Mouse (Mus musculus) stomach, postnatal 0 days (tissue): ENCODE measurements around the gene Ralgds. TPM values are rescaled to one million over a fixed set of nuclear protein-coding genes. Genes with fewer than 3 reads are reported as not detected.

Source experiments
- ATAC-seq: fragments of 200-750 bp; cut with Nextera tagmentation; 2 replicates; pipeline ENCODE4 v1.8.0; 2017; ENCODE audit not compliant: low FRiP score, low TSS enrichment
- DNase-seq: peaks from one replicate; pipeline ENCODE4 v3.0.0-alpha.2; 2016; ENCODE audit warnings: low spot score
- H3K27ac ChIP-seq: fragments of 300-500 bp; sonication (generic); replicated peaks from 2 replicates; pipeline ENCODE4 v1.5.1; 2014; ENCODE audit warnings: mild to moderate bottlenecking, control low read depth
- H3K27me3 ChIP-seq: fragments of 300-500 bp; sonication (generic); 2 replicates; pipeline ENCODE4 v1.6.1; 2014; ENCODE audit warnings: low read length; ENCODE audit not compliant: control insufficient read depth, insufficient read depth
- H3K36me3 ChIP-seq: fragments of 300-500 bp; sonication (generic); 2 replicates; pipeline ENCODE4 v1.6.1; 2014; ENCODE audit warnings: low read length, mixed read lengths; ENCODE audit not compliant: control insufficient read depth, insufficient read depth
- H3K4me1 ChIP-seq: fragments of 300-500 bp; sonication (generic); replicated peaks from 2 replicates; pipeline ENCODE4 v1.6.1; 2014; ENCODE audit warnings: antibody characterized with exemption; ENCODE audit not compliant: control insufficient read depth, insufficient read depth
- H3K4me2 ChIP-seq: fragments of 300-500 bp; sonication (generic); replicated peaks from 2 replicates; pipeline ENCODE4 v1.6.1; 2014; ENCODE audit warnings: low read depth, mild to moderate bottlenecking, control low read depth, moderate library complexity
- H3K4me3 ChIP-seq: fragments of 300-500 bp; sonication (generic); 2 replicates; pipeline ENCODE4 v1.5.1; 2014; ENCODE audit warnings: low read depth, low read length, control low read depth
- H3K9ac ChIP-seq: fragments of 300-500 bp; sonication (generic); 2 replicates; pipeline ENCODE4 v1.6.1; 2014; ENCODE audit warnings: mild to moderate bottlenecking, low read length, control low read depth, mixed read lengths
- H3K9me3 ChIP-seq: fragments of 300-500 bp; sonication (generic); 2 replicates; pipeline ENCODE4 v1.6.1; 2016; ENCODE audit warnings: low read length; ENCODE audit not compliant: control insufficient read depth
- CTCF ChIP-seq: IDR thresholded peaks from 2 replicates; pipeline ENCODE4 v1.5.1; 2016; ENCODE audit warnings: antibody characterized with exemption, low read depth, mild to moderate bottlenecking, moderate library complexity
- EP300 ChIP-seq: optimal IDR thresholded peaks from 2 replicates; pipeline ENCODE3; 2016; ENCODE audit warnings: antibody characterized with exemption
- WGBS: fragments of 180-500 bp; shearing (Covaris S2); extraction: QIAGEN DNeasy Blood & Tissue Kit; methylation state at CpG from one replicate; pipeline ENCODE4 v1.1.7; 2014; 5-methylcytosine and 5-hydroxymethylcytosine counted together
- polyA plus RNA-seq: library from polyadenylated mRNA; unstranded; fragments of >200 nt; fragmentation: Nextera tagmentation; extraction: Ambion mirVana; gene quantifications from 2 replicates; pipeline ENCODE4 v1.2.1, GENCODE M21; 2015

Gene Ralgds
- polyA plus RNA-seq, 1 experiment from 2014 or later = 23.9 TPM

- H3K9me3 ChIP-seq = no peaks in the 10 kb centered on the region
- ATAC-seq (0 out of 2 replicates have a peak, but pooled peaks have one; percentile 17), DNase-seq (no peak)
- H3K36me3 ChIP-seq = no peaks in the 10 kb centered on the region
- H3K27me3 ChIP-seq = no peaks in the 10 kb centered on the region
- H3K27ac ChIP-seq = no peak overlapping the region
- 48% methylated on average over 12 of the region's 12 CpGs for WGBS
- no peak overlapping the region for H3K4me2 ChIP-seq
- TF ChIP-seq CTCF (no peak), EP300 (no peak)
- no peak overlapping the region for H3K4me3 ChIP-seq
- H3K9ac ChIP-seq = no peak overlapping the region
- no peaks in the 10 kb centered on the region for H3K4me1 ChIP-seq
These were observed 89.0 kb downstream of the Ralgds start for GRCm38 (mm10) chr2:28601720-28602590.

Other genes with a start within 250 kb of the Ralgds start
- gene Ppp1r26, start 66.3 kb upstream of the Ralgds start, polyA plus RNA-seq = 1.1 TPM in 2 replicates
- 0.63 and 1.2 TPM in 2 replicates for gene 1700007K13Rik, start 46.8 kb upstream of the Ralgds start, polyA plus RNA-seq
- gene Mrps2, start 45.1 kb upstream of the Ralgds start, polyA plus RNA-seq = 25.3 and 28.3 TPM in 2 replicates
- 1.2 and 1.3 TPM in 2 replicates for gene Gbgt1, start 16.2 kb upstream of the Ralgds start, polyA plus RNA-seq
- 5.5 and 6.2 TPM in 2 replicates for gene Gm10134, start 7.0 kb upstream of the Ralgds start, polyA plus RNA-seq
- 2.0 and 3.3 TPM in 2 replicates for gene Cel, start 50.3 kb downstream of the Ralgds start, polyA plus RNA-seq
- 13.1 and 14.0 TPM in 2 replicates for gene Gtf3c5, start 70.6 kb downstream of the Ralgds start, polyA plus RNA-seq
- gene Gfi1b, start 108.9 kb downstream of the Ralgds start, polyA plus RNA-seq = 0.07 and 0.40 TPM in 2 replicates
- 4.9 and 5.1 TPM in 2 replicates for gene Tsc1, start 128.1 kb downstream of the Ralgds start, polyA plus RNA-seq
- gene Spaca9, start 186.6 kb downstream of the Ralgds start, polyA plus RNA-seq = 0.57 and 0.69 TPM in 2 replicates
- gene Ak8, start 187.0 kb downstream of the Ralgds start, polyA plus RNA-seq = 0.29 and 0.40 TPM in 2 replicates